Mouse (Mus musculus): ENCODE results near the gene Sdcbp2.

DNA sequence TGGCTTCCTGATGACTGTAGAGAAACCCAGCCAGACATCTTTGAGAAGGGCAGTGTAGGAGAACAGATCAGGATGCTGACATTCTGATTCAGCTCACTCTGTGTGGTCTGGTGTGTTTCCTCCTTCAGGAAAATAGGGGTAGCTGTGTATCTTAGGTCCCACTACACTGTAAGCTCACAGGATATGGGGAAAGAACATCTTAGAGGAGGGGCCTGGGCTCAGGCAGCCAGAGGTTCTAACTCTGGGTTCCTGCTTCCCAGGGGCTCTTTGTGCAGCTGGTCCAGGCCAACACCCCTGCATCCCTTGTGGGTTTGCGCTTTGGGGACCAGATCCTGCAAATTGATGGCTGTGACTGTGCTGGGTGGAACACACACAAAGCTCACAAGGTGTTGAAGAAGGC, 14.4 kb downstream of the Sdcbp2 start:
- TF ChIP-seq POLR2A (IDR thresholded peaks at IDR 0.05; ENCODE audit: borderline replicate concordance, low read depth, low read length) (no peak), CTCF (IDR thresholded peaks at IDR 0.05; ENCODE audit: low read depth, low read length) (no peak)

All from bone marrow macrophage, adult 2 months (primary cell).